Mouse (Mus musculus): ENCODE results near the gene Mical3. TPM values are rescaled to one million over a fixed set of nuclear protein-coding genes. Genes with fewer than 3 reads are reported as not detected.
A peak's percentile ranks its signal among the peaks of the same experiment; 100 is the strongest.

Mical3 gene
- polyA plus RNA-seq, 1 experiment = 63.6 TPM

DNA sequence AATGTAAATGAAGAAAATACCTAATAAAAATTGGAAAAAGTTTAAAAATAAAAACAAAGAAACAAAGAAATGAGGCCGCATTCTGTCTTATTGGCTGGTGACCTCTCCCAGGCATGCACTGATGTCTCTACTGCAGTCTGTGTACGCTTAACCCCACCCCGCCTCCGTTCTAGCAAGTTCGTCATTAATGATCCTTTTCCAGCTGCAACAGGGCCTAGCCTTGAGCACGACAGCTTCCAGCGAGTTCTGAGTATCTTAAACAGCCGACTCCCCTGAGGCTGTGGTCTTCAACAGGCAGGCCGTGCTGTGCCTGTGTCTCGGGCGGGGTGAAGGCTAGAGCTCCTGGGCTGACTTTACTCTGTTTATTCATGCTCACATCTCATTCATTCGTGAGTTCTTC, 154.7 kb downstream of the Mical3 start:
- no peak for DNase-seq (ENCODE audit: extremely low spot score in 1 of 2, low spot score in 1 of 2)

DNA sequence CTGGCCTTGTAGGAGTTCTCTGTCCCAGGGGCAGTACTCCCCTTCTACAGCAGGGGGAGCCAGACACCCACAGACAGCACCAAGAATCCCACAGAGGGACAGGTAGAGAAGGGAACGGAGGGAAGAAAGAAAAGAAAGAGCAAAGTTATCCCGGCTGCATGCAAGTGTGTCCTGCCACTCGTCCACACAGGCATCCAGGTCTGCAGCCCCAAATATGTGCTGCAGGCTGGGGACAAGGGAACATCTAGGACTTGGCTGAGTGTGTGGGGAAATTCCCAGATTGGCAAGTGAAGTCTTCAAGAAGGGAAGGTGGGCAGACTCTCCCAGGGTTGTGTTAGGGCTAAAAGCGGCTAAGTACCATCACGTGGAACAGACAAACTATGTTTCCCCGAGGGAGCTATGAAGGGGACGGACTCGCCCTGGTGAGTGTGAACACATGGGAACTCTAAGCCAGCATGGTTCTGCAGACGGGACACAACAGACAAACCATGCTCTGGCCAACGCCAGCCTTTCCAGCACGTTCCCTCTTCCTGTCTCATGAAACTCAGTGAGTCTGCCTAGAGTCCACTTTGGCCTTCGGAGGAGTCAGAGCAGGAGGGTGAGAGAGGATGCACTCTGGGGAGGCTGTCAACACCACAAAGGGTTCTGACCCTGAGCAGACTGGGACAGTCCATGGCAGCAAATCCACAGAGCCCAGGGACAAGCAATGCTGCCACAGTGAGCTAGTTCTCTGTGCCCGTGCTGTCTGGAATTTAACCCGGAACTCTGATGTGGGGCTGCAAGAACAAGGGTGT, 158.8 kb downstream of the Mical3 start:
- peak; percentile 69 to 94 for DNase-seq (ENCODE audit: extremely low spot score in 1 of 2, low spot score in 1 of 2)

DNA sequence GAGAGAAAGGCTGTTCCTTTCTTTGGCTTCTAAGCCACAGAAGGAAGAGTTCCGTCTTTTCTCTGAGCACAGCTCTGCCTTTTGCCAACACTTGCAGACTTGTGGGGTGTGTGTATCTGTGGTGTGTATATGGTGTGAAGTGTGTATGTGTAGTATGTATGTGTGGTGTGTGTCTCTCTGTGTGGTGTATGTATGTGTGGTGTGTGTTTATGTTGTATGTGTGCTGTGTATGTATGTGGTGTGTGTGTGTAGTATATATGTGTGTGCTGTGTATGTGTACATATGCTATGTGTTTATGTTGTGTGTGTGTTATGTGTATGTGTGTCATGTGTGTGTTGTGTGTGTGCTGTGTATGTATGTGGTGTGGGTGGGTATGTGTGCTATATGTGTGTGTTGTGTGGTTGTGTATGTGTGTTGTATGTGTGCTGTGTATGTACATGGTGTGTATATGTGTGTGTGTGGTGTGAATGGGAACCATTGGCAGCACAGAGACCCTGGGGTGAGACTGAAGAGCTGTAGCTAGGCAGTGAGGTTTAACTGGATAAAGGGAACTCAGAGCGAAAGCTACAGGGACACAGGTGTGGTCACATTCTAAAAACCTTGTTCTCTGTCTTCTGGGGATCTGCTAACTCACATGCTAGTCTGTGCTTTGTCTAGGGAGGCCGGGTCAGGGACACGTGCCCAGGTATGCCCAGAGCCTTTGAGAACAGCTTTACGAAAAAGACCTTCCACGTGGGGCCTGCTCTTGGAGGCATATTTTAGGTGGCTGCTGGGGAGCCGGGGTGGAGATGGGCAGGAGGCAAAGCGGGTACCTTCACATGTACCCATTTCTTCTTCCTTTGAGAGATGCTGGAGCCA, 159.6 kb downstream of the Mical3 start:
- DNase-seq (ENCODE audit: extremely low spot score in 1 of 2, low spot score in 1 of 2) = no peak

DNA sequence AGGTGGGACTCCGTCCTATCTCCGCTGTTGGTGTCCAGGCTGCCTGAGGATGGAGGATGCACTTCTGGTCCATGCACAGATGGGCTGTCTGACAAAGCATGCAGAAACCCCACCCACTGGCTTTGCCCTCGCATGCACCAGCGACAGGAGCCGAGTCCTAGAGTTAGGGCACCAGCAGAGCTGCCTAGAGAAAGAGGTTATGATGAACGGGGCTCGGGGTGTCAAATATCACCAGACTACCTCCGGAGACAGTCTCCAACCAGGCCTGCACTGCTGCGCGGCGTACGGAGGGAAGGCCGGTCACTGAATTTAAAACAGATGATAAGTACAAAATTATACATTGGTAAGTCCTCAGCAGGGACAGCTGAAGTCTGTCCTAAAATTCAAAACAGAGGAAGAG, 165.0 kb downstream of the Mical3 start:
- DNase-seq (ENCODE audit: extremely low spot score in 1 of 2, low spot score in 1 of 2) = no peak

DNA sequence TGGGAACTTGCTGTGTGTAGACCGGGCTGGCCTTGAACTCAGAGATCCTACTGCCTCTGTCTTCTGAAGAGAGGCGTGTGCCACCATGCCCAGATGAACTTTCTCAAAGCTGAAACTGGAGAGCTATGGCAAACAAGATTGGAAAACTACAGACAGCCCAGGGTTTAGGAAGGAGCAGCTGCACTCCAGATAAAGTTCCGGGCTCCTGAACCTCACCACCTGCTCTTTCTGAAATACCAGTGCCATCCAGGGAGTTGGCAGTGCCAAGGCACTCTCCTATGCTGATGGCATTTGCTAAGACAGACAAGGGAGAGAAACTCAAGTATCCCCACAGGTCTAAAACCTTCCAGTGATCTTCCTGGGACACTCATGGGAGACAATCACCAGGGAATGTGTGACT, 166.6 kb downstream of the Mical3 start:
- no peak for DNase-seq (ENCODE audit: extremely low spot score in 1 of 2, low spot score in 1 of 2)

DNA sequence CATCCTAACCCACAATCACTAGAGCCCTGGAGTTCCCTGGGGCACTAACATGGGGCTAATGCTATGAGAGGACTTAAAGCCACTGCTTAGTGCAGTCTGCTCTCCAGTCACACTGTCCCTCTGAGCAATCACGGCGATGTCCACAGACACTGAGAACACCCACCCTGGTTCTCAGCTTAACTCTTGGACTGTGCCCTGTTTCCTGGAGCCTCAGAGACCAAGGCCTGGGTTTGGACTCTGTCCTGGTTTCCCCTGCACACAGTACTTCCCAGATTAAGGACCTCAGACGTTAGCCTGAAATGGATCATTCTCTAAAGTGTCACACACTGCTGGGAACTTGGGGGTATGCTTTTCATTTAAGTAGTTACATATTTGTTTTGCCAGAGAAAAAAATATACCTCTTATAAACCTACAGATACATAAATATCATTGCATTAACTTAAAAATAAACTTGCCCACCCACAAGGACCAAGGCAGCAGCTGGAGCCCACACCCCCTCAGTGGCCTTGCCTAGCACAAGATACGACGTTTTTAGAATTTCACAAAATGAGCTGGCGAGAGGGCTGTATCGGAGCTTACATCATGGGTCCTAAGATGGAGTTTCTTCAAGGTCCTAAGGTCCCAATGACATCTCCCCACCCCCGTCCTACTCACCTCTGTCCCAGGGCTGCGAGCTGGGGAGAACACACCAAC, 170.3 kb downstream of the Mical3 start:
- peak; percentile 36 to 53 for DNase-seq (ENCODE audit: extremely low spot score in 1 of 2, low spot score in 1 of 2)

DNA sequence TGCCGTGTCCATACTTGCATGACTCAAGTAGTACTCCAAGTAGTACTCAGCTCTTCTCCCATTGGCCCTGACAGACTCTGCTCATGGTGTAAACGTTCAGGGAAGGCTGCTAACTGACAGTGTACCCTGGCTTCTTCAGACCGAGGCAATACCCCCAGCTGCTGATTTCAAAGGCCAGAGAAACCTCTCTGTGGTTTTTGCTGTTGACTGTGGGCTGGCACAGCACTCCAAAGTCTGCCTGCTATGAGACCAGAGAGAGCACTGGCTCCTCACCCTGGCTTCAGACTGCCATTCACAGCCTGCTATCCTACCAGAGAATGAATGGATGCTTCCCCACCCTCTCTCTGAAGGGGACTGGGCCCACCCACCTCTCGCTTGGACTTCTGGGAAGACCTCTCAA, 173.5 kb downstream of the Mical3 start:
- no peak for DNase-seq (ENCODE audit: extremely low spot score in 1 of 2, low spot score in 1 of 2)

DNA sequence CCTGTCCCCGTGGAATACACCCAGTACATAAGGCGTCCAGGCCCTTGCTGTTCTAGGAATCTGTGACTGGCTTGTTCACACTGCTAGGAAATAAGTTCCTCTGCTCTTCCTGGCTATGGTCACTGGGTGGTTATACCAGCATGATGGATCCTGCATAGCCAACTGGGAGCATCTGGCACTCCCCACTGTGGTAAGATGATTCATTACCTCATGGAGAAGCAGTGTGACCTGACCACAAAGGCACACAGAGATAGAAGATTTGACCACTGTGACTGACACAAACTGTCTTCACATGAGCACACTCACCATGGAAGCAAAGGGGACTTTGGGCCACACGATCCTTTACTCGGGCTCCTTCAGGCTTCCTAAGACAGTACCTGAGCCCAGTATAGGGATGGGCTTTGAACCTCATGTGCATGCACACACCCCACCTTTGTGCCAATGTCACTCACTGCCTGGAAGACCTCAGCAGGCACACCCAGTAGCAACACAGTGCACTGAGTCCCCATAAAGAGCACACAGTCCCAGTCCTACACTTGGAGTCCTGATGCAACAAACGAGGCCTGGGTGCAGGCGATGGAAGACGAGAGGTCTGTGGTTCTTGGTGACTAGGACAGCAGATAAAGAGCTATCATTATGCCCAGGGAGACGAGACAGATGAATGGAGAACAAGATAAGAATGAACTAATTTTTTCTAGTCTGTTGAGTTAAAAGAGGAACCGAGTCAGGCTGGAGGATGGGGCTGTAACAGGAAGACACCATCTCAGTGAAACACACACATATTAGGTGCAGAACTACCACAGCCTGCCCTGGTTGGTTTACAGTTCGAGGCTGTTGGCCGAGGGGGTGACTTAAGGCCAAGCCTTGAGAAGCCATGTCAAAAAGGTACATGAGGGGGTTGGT, 174.3 kb downstream of the Mical3 start:
- DNase-seq (ENCODE audit: extremely low spot score in 1 of 2, low spot score in 1 of 2) = no peak

DNA sequence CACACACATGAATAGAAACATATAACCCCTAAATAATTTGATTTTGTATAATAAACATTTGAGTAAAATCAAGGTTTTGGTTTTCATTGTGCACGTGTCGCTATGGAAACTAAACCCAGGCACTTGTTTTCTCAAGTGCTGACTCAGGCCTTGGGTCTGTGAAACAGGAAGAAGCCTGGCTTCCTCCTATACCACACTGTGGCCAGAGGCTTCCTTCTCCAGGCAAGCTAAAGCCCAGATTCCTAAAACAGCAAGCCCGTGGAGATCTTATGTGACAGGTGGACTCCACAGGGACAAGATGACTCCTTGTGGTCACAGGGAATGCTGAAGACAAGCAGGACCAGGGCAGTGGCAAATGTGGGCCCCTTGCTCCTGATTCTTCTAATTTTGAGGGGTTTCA, 175.6 kb downstream of the Mical3 start:
- no peak for DNase-seq (ENCODE audit: extremely low spot score in 1 of 2, low spot score in 1 of 2)

DNA sequence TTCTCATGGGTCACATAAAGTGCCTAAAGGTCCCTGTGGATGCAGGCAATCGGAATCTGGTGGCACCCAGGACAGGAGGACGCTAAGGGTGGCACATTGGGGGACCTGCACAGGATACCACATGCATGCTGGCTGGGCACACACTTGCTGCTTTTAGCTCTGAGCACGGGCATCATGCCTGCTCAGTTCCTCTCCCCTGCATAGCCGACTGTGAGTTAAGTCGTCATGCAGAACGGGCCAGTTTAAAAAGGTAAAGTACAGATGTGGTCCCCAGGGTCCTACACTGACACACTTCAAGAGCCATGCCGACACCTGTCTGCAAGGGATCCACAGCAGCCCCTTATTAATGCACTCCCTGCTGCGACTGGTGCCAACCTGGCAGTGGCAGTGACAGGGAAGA, 176.6 kb downstream of the Mical3 start:
- DNase-seq (ENCODE audit: extremely low spot score in 1 of 2, low spot score in 1 of 2) = no peak

DNA sequence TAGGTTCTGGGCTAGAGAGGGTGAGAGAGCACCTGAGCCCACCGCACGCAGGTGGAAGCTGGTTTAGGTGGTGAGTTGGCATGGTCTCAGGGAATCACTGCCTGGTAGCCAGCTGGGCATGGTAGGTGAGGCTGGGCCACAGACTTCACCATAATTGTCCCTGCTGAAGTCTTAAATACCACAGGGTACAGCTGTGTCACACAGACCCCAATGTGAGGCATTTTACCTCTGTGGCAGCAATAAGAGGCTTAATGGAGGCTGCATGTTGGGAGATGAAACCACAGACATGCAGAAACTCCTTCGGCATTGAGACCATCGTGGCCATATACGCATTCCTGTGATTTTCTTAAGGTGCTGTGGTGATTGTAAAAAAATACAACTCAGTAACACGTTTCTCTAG, 178.3 kb downstream of the Mical3 start:
- DNase-seq (ENCODE audit: extremely low spot score in 1 of 2, low spot score in 1 of 2) = no peak

DNA sequence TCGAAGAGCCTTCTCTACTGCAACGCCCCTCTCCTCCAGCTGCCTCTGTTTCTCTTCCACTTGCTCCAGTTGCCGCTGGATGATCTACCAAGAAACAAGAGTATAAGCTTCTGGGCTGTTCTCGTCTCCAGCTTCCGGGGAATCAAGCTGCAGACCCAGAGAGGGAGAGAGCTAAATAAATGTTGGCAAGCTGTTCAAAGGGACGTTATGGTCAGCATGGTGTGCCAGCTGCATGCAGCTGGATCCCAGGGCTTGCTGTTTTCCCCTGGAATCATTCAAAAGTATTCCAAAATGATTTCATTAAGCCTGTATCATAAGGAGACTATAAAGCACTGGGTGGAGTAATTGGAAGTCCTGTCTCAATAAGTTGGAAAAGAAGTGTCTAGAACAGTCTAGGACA, 179.5 kb downstream of the Mical3 start:
- no peak for DNase-seq (ENCODE audit: extremely low spot score in 1 of 2, low spot score in 1 of 2)

DNA sequence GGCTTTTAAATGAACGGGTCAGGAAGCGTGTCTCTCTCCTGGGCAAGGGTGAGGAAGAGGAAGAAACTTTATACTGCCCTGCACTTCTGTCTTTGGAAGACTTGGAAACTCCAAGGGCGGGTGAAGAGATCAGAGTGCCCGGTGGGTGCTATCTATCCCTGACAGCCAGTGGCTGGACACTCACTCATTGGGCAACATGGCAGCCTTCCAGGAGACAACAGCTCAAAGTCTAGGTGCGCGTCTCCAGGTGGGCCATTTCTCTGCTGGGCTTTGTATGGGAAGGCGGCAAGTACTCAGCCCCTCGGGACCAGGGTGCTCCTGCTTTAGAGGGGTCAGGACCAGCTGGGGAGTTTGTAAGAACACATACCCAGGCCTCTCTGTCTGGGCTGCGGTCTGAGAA, 185.3 kb downstream of the Mical3 start:
- no peak for DNase-seq (ENCODE audit: extremely low spot score in 1 of 2, low spot score in 1 of 2)

DNA sequence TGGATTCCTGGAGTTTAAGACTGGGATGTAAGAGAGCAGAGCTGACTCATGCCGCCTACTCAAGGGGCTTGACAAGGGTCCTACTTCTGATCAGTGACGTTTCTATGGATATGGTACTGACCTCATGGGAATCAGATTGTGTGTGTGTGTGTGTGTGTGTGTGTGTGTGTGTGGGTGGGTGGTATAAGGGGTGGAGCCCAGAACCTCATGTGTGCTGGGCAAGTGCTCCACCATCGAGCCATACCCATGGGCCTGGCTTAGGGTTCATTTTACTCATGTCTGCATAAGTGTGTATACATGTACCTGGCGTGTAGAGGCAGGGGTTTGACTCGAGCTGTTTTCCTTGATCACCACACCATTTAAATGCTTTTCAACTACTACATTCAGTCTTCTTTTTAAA, 186.8 kb downstream of the Mical3 start:
- DNase-seq (ENCODE audit: extremely low spot score in 1 of 2, low spot score in 1 of 2) = no peak

DNA sequence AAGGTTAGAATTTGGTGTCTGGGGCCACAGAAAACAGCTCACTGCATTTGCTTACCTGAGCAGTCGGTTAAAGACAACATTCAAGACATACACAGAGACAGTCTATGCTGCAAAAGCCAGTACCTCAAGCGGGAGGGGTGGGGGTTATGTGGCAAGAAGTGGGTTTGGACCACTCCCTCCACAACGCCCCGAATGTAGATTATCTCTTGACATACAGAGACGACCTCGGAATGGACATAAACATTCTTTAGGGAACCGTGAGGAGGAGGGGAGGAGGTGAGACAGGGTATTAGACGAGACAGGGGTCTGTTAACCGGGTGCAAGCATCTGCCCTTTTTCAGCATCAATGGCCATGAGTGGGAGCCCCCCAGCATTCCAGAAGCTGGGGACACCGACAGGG, 187.2 kb downstream of the Mical3 start:
- DNase-seq (ENCODE audit: extremely low spot score in 1 of 2, low spot score in 1 of 2) = no peak

DNA sequence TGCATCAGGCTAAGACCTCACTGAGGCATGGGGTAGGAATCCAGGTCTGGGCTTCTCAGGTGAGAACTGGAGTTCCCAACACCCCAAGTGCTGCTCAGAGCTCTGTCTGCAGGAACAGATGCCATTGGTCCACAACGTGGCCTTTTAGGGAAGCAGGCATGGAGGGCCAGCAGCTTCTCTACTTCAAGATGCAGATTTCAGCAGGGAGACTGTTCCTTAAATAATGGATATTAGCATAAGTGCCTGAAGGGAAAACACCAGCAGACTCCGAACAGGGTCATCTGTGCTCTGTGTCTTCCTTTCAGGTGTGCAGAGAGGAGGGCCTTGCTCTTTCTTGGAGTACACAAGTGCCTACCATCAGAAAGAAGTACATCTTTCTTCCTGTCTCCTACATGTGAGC, 187.7 kb downstream of the Mical3 start:
- no peak for DNase-seq (ENCODE audit: extremely low spot score in 1 of 2, low spot score in 1 of 2)

DNA sequence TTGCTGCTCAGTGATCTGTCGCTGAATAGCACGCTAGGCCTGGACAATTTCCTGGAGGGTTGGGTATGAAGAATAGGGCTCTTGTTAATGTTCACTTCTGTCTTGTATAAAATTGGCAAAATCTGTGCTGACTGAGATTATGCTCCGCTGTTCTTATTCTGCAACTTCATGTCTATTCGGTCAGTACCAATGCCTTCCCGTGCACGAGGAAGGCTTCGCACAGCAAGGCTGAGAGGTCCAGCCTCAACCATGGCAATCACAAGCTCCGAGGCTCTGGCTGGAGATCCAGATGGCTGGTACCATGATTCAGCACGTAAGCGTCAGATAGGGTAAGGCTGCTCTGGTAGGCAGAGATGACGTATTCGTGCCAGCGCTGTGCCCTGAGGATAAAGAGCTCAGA, 189.2 kb downstream of the Mical3 start:
- peak in 1 of 2 experiments; percentile 51 for DNase-seq (ENCODE audit: extremely low spot score in 1 of 2, low spot score in 1 of 2)

DNA sequence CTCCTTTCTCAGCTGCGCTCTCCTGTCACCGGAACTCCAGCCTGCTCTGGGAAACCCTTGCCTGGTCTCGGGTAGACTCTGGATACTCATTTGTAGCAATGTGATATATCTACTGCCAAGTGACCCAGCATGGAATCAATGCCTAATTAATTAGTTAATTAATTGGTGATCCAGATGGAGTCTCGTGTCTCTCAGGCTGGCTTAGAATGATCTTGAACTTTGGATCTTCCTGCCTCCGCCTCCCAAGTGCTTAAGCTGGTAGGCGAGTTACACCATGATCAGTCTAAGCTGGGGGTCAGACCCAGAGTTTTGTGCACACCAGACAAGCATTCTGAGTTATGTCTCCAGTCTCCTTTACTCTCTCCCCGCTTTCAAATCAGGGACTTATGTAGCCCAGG, 189.7 kb downstream of the Mical3 start:
- DNase-seq (ENCODE audit: extremely low spot score in 1 of 2, low spot score in 1 of 2) = no peak

DNA sequence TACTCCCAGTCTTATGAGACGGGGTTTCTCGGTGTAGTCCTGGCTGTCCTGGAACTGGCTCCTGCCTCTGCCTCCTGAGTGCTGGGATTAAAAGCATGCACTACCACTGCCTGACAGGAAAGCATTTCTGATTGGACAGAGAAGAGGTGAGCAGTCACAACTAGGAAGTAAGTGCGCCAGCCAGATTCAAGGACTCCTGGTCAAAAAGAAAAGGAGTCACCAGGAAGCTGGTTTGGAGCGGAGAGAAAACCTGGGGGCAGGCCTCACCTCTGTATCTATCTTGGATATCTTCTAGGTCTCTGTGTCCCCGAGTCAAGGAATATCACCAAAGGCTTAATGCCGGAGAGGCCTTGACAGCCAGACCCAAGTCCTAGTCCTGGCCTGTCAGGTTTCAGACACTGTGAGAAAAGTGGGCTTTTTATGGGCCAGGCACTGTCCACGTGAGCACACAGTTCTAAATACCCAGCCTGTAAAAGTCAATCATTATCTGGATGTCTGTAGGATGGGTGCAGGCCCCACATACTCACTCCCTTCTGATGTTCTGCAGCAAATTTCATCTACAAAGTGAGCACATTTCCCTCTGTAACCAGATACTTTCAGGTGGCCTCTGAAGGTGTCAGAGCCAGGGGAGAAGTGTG, 190.2 kb downstream of the Mical3 start:
- no peak for DNase-seq (ENCODE audit: extremely low spot score in 1 of 2, low spot score in 1 of 2)

DNA sequence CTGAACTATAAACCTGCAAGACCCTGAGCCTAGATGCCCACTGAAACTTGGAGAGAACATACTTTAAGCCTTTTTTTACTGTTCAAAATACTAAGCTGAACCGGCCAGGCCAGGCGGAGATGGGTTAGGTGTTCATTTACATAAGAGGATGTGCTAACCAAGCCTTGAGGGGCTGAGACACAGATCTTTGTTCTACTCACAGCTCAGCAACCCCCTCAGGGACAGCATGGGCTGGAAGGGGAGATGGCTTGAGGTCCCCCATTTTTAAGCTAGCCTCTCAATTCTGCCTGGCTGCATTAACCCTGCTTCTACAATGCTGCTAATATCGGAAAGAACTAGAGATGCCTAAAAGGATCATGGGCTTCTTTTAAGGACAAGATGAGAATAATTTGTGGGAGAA, 191.0 kb downstream of the Mical3 start:
- no peak for DNase-seq (ENCODE audit: extremely low spot score in 1 of 2, low spot score in 1 of 2)

All from frontal cortex, adult 2 months (tissue).